Mouse (Mus musculus) CD4-positive helper T cell, adult 2 months (primary cell): ENCODE measurements around the gene Oas3.

ENCODE experiments used
- DNase-seq: peaks from one replicate; pipeline ENCODE4 v3.0.0-alpha.2; 2012; ENCODE audit warnings: low read depth, missing footprints, low spot score

Oas3 gene

DNA sequence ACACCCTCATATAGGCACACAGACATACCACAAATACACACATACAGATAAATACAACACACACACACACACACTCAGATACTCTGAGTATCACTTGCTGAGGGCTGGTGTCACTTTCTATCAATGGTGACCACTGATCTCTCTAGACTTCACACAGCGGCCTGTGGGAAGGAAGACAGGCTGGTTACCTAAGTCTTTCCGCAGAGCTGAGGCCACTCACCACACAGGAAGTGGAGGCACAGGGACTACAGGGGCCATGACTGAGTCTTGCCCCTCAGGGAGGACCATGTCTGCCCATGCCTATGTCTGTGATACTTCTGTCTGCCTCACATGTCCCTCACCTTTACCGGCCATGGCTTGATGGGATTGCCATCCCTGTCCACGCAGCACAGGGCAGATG lies 23.2 kb downstream of the Oas3 start:
- no peak for DNase-seq

DNA sequence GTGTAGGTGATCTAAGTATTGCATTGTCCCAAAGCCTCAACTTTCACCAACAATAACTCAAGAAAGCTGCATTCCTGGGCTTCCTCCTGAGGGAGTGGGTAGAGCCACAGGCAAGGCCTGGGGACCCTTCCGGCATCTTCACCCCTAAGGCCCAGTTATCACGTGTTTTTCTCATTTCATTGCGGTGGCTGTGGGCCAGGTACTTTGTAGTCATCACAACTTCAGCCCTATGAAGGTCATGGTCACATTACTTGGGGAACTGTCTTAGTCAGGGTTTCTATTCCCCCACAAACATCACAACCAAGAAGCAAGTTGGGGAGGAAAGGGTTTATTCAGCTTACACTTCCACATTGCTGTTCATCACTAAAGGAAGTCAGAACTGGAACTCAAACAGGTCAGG lies 24.7 kb downstream of the Oas3 start:
- DNase-seq: no peak

DNA sequence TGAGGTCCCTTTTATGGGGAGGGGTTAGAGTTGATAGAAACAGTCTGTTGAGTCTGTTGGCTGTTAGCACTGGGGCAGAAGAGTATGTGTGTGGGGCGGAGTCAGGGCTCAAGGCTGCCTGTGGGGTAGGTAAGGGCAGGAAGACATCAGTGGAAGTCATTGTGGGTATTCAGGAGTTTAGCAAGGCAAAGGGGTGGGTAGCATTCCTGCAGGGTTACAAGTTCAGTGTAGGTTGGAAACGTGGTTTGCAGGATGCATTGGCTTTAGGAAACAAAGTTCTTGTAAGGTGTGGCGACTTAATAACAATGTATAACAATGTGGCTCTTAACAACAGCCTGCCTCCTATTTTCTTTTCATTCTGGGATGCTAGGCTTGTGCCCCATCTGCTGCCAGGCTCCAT lies 26.3 kb downstream of the Oas3 start:
- no peak for DNase-seq

GRCm38 (mm10) chr5:120749688-120750087 lies 27.8 kb downstream of the Oas3 start, which contains the start of gene Oas2:
Gene Oas2 (minus strand): TSS chr5:120749853.
- DNase-seq: peak; percentile 26

DNA sequence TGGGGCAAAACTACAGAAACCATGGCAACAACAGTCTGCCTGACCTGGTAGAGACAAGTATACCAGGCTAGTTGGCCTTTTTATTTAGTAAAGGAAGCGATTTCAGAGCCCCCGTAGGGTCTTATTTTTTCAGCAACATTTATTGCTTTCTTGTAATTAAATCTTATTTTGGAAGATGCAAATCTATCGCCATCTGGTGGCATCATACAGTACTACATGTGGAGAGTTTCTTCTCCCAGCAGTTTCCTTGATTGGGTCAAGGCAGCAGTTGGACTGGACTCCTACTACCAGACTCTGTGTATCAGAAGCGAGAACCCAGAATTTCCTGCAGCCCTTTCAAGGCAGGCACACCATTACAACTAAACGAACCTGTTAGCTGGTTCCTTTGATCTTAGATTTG lies 31.0 kb downstream of the Oas3 start:
- peak; percentile 64 for DNase-seq

GRCm38 (mm10) chr5:120742125-120742524 lies 35.3 kb downstream of the Oas3 start:
- DNase-seq: peak; percentile 75

DNA sequence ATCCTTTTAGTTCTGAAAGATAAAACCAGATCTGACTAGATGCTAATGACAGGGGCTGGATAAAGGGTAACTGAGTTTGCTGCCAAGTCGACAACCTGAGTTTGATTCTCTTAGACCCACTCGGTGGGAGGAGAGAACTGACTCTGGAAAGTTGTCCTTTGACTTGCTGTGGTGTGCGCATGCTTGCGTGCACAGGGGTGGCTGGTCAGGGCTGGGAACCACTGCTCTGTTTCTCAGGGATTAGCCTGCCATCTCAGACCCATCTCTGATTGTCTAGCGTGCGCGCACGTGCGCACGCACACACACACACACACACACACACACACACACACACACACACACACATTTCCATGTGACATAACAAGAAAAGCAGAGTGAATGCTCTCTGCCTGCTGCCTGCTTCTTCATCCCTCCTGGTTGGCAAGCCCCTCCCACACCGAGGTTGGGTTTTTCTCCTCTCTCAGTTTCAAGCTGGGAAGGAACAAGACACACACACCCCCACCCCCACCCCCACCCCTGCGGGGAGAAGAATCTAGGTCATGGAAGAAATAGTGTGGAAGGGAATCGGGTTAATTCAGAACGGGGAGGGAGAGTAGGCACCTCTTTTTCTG lies 43.0 kb downstream of the Oas3 start:
- no peak for DNase-seq

DNA sequence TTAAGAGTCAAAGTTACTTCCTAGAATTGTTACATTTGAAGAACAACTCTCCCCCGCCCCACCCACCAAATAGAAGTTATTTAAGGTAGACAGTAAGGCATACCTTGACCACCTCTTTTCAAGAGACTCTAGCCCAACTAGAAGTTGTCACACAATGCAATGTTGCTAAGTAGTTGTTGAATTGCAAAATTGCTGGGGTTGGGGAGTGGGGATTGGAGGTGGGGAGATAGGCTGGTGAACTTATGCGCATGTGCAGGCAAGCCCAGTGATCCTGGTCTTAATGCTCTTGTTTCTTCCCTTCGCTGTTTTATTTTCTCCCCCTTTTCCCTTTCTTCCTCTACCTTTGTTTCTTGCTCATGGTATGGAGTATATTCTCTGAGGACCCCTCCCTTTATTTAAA lies 43.8 kb downstream of the Oas3 start:
- no peak for DNase-seq

DNA sequence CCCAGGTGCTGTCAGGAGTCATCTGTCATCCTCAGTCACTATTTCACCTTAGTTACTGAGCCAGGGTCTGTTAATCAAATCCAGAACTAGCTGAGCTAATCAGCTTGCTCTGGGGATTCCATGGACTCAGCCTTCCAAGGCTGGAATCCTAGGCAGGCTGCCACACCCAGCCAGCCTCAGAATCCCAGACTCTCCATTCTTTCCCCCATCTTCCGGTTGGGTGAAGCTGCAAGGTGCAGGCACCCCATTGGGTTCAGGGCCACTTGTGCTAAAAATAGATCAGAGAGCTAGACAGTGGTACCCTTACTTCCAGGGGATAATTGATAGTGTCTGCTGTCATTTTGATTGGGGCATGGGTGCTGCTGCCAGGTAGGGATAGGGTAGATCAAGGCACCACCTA lies 44.7 kb downstream of the Oas3 start:
- no peak for DNase-seq

DNA sequence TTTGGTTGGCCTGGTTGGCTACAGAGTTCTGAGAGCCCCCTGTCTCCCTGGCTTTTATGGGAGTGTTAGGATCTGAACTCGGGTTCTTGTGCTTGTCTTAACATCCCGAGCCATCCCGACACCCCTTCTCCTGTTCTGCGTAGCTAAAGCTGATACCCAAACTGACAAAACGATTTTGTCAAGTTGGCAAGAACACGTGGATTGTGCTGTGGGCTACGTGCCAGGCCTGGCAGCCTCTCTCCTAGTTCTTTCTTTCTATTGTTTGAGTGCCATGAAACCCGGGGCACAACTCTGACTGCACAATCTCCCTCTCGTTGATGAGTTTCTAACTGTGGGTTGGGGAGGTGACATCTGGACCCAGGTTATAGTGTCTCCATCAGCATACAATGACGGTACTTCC lies 48.1 kb downstream of the Oas3 start:
- no peak for DNase-seq

GRCm38 (mm10) chr5:120725811-120726455 lies 51.5 kb downstream of the Oas3 start:
- DNase-seq: no peak

- DNase-seq: no peak
Measured at GRCm38 (mm10) chr5:120721005-120721404, 56.5 kb downstream of the Oas3 start.

DNA sequence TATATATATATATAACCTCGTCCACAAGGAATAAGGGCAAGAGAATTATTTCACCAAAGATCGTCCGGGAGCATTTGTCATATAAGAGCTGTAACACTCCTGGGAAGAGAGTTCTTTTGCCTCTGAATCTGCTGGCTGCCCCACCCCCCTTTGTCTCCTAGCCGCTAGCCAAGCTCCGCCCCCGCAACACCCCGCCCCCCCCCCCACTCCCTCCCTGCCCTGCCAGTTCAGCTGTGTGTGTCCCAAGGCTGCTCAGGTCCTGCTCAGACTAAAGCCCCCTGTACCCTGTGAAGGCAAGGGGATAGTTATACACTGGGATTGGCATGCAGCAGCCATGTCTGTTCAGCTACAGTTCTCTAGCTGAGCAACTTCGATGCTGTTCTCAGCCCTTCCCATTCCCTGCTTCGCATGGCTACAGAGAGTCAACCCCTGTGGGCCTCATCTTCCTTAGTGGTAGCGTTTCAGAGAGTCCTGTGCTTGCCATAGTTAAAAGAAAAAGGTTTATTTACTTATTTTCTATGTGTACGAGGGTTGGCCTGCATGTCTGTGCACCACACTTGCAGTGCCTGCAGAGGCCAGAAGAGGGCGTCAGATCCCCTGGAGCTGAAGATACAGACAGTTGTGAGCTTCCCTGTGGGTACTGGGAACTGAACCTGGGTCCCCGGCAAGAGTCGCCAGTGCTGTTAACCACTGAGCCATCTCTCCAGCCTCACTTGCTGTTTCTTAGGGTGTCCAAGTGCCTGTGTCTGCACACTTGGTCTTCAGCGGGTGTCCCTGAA lies 58.7 kb downstream of the Oas3 start:
- DNase-seq: no peak

- DNase-seq: no peak
Measured at GRCm38 (mm10) chr5:120717136-120717535, 60.3 kb downstream of the Oas3 start.

- peak; percentile 87 for DNase-seq
Measured at GRCm38 (mm10) chr5:120714314-120714713, 63.1 kb downstream of the Oas3 start.

DNA sequence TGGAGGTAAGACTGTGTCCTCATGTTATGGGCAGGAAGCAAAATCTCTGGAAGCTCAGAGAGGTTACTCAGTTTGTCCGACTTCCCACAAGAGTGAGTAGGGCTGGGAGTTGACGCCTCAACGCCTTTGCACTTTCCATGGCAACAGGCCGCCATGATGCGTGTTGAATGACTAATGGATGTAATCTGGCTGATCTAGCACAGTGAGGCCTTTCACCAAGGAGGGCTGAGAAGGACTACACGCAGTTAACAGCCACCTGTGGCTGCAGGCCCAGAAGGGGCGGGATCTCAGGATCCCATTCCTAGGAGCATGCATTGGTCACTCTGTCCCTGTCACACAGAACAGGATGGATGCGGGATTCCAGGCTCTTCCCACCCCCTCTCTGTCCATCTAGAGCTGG lies 64.7 kb downstream of the Oas3 start:
- no peak for DNase-seq

GRCm38 (mm10) chr5:120711827-120712226 lies 65.6 kb downstream of the Oas3 start, which contains the start of gene Dtx1:
Gene Dtx1 (minus strand): TSS chr5:120711927.
- DNase-seq: no peak

DNA sequence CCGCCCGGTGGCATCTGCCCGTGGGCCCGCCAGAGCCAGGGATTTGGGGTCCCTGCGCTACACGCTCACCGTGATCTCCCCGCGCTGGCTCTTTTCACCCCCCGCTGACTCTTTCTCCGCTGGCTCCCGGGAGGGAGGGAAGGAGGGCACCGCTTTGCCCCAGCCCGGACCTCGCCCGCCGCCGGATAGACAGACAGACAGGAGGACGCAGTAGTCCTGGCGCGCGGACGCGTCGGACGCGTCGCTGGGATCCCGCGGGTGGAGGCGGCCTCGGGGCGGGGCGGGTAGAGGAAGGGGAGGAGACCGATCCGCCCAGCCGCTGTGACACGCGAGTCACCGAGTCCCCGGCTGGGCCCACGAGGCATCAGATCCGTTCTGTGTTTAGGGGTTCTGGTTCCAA lies 66.0 kb downstream of the Oas3 start:
- DNase-seq: peak; percentile 89

GRCm38 (mm10) chr5:120710826-120711248 lies 66.6 kb downstream of the Oas3 start:
- DNase-seq: no peak

GRCm38 (mm10) chr5:120710161-120710825 lies 67.2 kb downstream of the Oas3 start:
- DNase-seq: no peak

GRCm38 (mm10) chr5:120706976-120707375 lies 70.5 kb downstream of the Oas3 start:
- DNase-seq: no peak

DNA sequence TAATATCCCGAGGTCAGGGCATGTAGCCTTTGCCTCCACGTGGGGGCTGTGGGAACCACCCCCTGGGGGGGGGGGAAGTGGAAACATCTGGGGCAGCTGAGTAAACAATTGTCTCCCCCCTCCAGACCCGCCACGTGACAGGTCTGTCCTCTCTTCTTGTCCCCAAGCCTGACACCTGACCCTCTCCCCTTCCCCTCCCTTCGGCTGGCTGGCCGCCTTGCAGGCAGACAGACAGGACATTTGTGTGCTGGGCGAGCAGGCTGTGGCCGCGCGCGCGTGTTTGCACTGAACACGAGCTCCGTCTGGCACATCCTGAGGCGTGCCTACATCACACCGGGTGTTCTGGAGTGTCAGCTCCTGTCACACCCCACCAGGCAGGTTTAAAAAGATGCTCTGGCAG lies 70.9 kb downstream of the Oas3 start:
- DNase-seq: no peak
